Mouse (Mus musculus): Measurements from ENCODE around the gene Pcgf1.
A peak's percentile ranks its signal among the peaks of the same experiment; 100 is the strongest.

The Pcgf1 gene

DNA sequence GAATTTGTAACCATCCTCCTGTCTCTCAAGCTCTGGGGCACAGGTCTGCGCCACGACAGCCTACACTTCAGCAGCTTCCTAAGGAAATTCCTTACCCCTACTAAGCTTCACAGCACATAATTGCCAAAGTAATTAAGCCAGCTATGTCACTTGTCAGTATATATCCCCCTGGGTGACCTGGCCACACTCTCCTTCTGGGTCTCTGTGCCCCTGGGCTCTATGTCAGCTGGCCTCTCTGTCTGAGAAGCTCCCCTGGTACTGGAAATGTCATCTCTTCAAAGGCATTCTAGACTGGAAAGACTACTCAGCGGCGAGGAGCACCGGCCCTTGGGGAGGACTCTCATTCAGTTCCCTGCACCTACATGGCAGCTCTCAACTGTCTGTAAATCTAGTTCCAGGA is 45.3 kb downstream of the Pcgf1 start:
- DNase-seq (ENCODE audit: low spot score), result no peak

DNA sequence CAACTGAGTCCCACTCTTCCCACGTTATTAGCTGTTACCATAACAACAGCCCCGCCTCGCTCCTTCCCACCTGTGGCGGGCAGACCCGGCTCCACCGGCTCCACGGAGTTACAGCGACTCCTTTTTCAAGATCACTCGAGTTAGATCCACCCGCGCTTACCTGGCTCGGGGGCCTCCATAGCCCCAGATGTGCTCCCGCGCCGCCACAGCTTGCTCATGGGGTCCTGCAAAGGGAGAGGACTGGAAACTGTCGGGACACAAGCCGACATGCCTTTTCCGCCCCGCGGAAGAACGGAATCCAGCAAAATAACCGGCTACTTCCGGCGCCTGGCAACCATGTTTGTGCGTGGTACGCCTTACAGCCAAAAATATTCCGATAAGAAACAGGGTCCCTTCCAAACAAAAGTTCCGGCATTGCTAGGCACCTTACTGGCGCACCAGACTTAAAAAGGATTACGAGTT is 47.2 kb downstream of the Pcgf1 start:
- peak; percentile 95 for DNase-seq (ENCODE audit: low spot score)

DNA sequence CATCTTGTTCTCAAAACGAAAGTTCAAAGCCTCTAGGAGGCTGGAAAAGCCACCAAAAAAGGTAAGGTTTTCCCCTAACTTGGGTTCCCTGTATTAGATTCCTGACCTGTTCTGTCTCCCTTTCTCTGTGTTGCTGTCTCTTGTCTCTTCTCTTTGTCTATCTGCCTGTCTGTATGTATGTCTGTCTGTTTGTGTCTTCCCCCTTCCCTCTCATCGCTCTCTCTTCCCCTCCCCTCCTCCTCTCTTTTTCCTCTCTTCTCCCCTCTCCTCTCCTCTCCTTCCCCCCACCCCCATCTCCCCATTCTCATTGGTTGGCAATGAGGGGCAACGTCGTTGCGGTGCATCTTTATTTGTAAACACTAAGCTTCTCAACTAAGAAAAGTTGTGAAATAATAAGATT is 47.7 kb downstream of the Pcgf1 start, which contains the start of gene Ino80b:
Gene Ino80b (minus strand): TSS at position 101 of the 400 bp plus-strand sequence.
- DNase-seq (ENCODE audit: low spot score), result no peak

DNA sequence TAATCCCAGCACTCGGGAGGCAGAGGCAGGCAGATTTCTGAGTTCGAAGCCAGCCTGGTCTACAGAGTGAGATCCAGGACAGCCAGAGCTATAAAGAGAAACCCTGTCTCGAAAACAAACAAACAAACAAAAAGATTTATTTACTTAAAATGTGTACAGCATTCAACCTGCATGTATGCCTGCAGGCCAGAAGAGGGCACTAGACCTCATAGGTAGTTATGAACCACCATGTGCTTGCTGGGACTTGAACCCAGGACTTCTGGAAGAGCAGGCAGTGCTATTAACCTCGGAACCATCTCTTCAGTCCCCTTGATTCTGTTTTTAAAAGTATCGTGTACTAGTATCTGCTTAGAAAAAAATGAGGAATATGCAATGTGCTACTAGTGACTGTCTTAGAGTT is 49.8 kb downstream of the Pcgf1 start:
- no peak for DNase-seq (ENCODE audit: low spot score)

Measured in T-cell, adult 2 months (primary cell).